In genomic region chr4:45422640-45423039, GRCm38 (mm10) we compare ENCODE assay signal across 27 mouse cellular contexts. TPM values are rescaled to one million over a fixed set of nuclear protein-coding genes. Genes with fewer than 3 reads are reported as not detected.
A peak's percentile ranks its signal among the peaks of the same experiment; 100 is the strongest.
DNase-seq lines count a peak whose midpoint lies in the region; ATAC-seq and TF ChIP-seq lines count a peak whose summit lies in the region.
"Had no signal": no experiment of that assay in that cellular context is flagged by ENCODE, and none has a peak within 500 bp of the region (broad histone marks: within the 10 kb centered on the region; RNA-seq: fewer than 3 reads in every experiment).

No protein-coding gene starts in this region.

- TF ChIP-seq CTCF in heart, postnatal 0 days (IDR thresholded peaks at IDR 0.05; ENCODE audit: low read depth): no peak
- TF ChIP-seq CTCF in stomach, postnatal 0 days (IDR thresholded peaks at IDR 0.05; ENCODE audit: low read depth): no peak

- no peak overlapping the region for H3K4me3 ChIP-seq in heart, embryonic 12.5 days
- H3K4me3 ChIP-seq in heart, postnatal 0 days (ENCODE audit: low read depth, low read length): no peak overlapping the region
- no peak overlapping the region for H3K4me3 ChIP-seq in kidney, embryonic 15.5 days (replicated peaks)
- no peak overlapping the region for H3K4me3 ChIP-seq in stomach, postnatal 0 days (ENCODE audit: low read depth, low read length)
- H3K4me3 ChIP-seq: forebrain, embryonic 15.5 days; gastrocnemius, adult 2 months; hindbrain, embryonic 15.5 days; liver, embryonic 13.5 days; megakaryocyte, embryonic 14.5 days; midbrain, embryonic 12.5 days; neural tube, embryonic 13.5 days had no signal

- intact Hi-C loops in heart, postnatal 14 days (cut with DNase I): loop anchor here (5.0 kb wide), 1 partner anchor 45 kb away; no protein-coding TSS in a partner anchor

- no peak overlapping the region for H3K4me2 ChIP-seq in heart, embryonic 12.5 days
- H3K4me2 ChIP-seq in heart, postnatal 0 days (ENCODE audit: low read depth, low read length): no peak overlapping the region
- H3K4me2 ChIP-seq in kidney, embryonic 15.5 days: no peak overlapping the region
- no peak overlapping the region for H3K4me2 ChIP-seq in stomach, postnatal 0 days (replicated peaks; ENCODE audit: low read depth)
- H3K4me2 ChIP-seq: forebrain, embryonic 15.5 days; hindbrain, embryonic 15.5 days; liver, embryonic 13.5 days; midbrain, embryonic 12.5 days; neural tube, embryonic 13.5 days had no signal

- H3K36me3 ChIP-seq in heart, embryonic 12.5 days: peaks cover 8% of the 10 kb centered on the region; the same call in 1 of the 2 replicates
- peaks cover 6% of the 10 kb centered on the region; the same call in 1 of the 2 replicates for H3K36me3 ChIP-seq in heart, postnatal 0 days (replicated peaks; ENCODE audit: control insufficient read depth, insufficient read depth, low read length)
- no peaks in the 10 kb centered on the region for H3K36me3 ChIP-seq in kidney, embryonic 15.5 days
- H3K36me3 ChIP-seq in stomach, postnatal 0 days (ENCODE audit: control insufficient read depth, insufficient read depth, low read length): no peaks in the 10 kb centered on the region; the same call in 1 of the 2 replicates
- H3K36me3 ChIP-seq: forebrain, embryonic 15.5 days; hindbrain, embryonic 15.5 days; midbrain, embryonic 12.5 days; neural tube, embryonic 13.5 days had no signal

- no peak for ATAC-seq in heart, embryonic 12.5 days (ENCODE audit: insufficient number of reproducible peaks, low FRiP score)
- ATAC-seq in heart, postnatal 0 days (ENCODE audit: insufficient read depth, low read depth): peak; percentile 72
- no peak for ATAC-seq in kidney, embryonic 15.5 days (replicated peaks; ENCODE audit: low FRiP score)
- no peak for ATAC-seq in stomach, postnatal 0 days (ENCODE audit: low FRiP score, low TSS enrichment)
- ATAC-seq: forebrain, embryonic 15.5 days; inflammation-experienced regulatory T-cells, adult 6 months; Patski had no signal

- H3K27me3 ChIP-seq in heart, embryonic 12.5 days (replicated peaks): no peaks in the 10 kb centered on the region
- H3K27me3 ChIP-seq in heart, postnatal 0 days (ENCODE audit: control insufficient read depth, insufficient read depth, low read length): no peaks in the 10 kb centered on the region
- no peaks in the 10 kb centered on the region for H3K27me3 ChIP-seq in kidney, embryonic 15.5 days
- H3K27me3 ChIP-seq in stomach, postnatal 0 days (ENCODE audit: control insufficient read depth, insufficient read depth, low read length): no peaks in the 10 kb centered on the region
- H3K27me3 ChIP-seq: forebrain, embryonic 15.5 days; hindbrain, embryonic 15.5 days; liver, embryonic 13.5 days; neural tube, embryonic 13.5 days; Patski had no signal

- 0 out of 2 replicates have a peak overlapping the region, but pooled peaks have one; percentile 1 for H3K9ac ChIP-seq in heart, embryonic 12.5 days
- no peak overlapping the region; the same call in 1 of the 2 replicates for H3K9ac ChIP-seq in heart, postnatal 0 days (replicated peaks; ENCODE audit: low read depth, low read length)
- no peak overlapping the region for H3K9ac ChIP-seq in kidney, embryonic 15.5 days
- H3K9ac ChIP-seq in stomach, postnatal 0 days (ENCODE audit: low read length): no peak overlapping the region
- H3K9ac ChIP-seq: forebrain, embryonic 15.5 days; hindbrain, embryonic 15.5 days; liver, embryonic 13.5 days; midbrain, embryonic 12.5 days; neural tube, embryonic 13.5 days had no signal

- H3K4me1 ChIP-seq in heart, embryonic 12.5 days (replicated peaks): peaks cover 32% of the 10 kb centered on the region
- H3K4me1 ChIP-seq in heart, postnatal 0 days (ENCODE audit: control insufficient read depth, insufficient read depth): peaks cover 25% of the 10 kb centered on the region
- peaks cover 43% of the 10 kb centered on the region for H3K4me1 ChIP-seq in kidney, embryonic 15.5 days
- H3K4me1 ChIP-seq in stomach, postnatal 0 days (replicated peaks; ENCODE audit: control insufficient read depth, insufficient read depth): 0 out of 2 replicates have a peak, but pooled peaks cover 5% of the 10 kb centered on the region

- peak overlapping the region; percentile 36; the same call in 1 of the 2 replicates for H3K27ac ChIP-seq in heart, embryonic 12.5 days (ENCODE audit: poor library complexity, severe bottlenecking)
- peak overlapping the region; percentile 78 for H3K27ac ChIP-seq in heart, postnatal 0 days (ENCODE audit: low read depth)
- H3K27ac ChIP-seq in kidney, embryonic 15.5 days: 0 out of 2 replicates have a peak overlapping the region, but pooled peaks have one; percentile 73
- no peak overlapping the region for H3K27ac ChIP-seq in stomach, postnatal 0 days (replicated peaks)
- H3K27ac ChIP-seq: gastrocnemius, adult 2 months; hindbrain, embryonic 15.5 days; liver, embryonic 13.5 days; midbrain, embryonic 12.5 days; neural tube, embryonic 13.5 days had no signal

- 52% methylated on average over 10 of the region's 10 CpGs for WGBS in heart, embryonic 12.5 days
- WGBS in heart, postnatal 0 days: 47% methylated on average over 10 of the region's 10 CpGs
- WGBS in kidney, embryonic 15.5 days: 85% methylated on average over 10 of the region's 10 CpGs
- WGBS in stomach, postnatal 0 days: 75% methylated on average over 10 of the region's 10 CpGs

- TF ChIP-seq EP300 in heart, postnatal 0 days (IDR thresholded peaks at IDR 0.05; ENCODE audit: low read depth): 0 out of 2 replicates have a peak, but pooled peaks have one; percentile 27
- TF ChIP-seq EP300 in stomach, postnatal 0 days (optimal IDR thresholded peaks at IDR 0.05): no peak

- H3K9me3 ChIP-seq in heart, embryonic 12.5 days (replicated peaks): no peaks in the 10 kb centered on the region
- H3K9me3 ChIP-seq in heart, postnatal 0 days (replicated peaks; ENCODE audit: control insufficient read depth, low read length): no peaks in the 10 kb centered on the region
- no peaks in the 10 kb centered on the region for H3K9me3 ChIP-seq in kidney, embryonic 15.5 days (replicated peaks)
- no peaks in the 10 kb centered on the region for H3K9me3 ChIP-seq in stomach, postnatal 0 days (ENCODE audit: control insufficient read depth, low read length)
- H3K9me3 ChIP-seq: forebrain, embryonic 15.5 days; hindbrain, embryonic 15.5 days; liver, embryonic 13.5 days; megakaryocyte, embryonic 14.5 days; midbrain, embryonic 12.5 days; neural tube, embryonic 13.5 days had no signal

- no peak for DNase-seq in heart, adult 11 months
- DNase-seq in heart, postnatal 0 days (ENCODE audit: low spot score): peak; percentile 62
- DNase-seq in heart, postnatal 14 days: no peak
- DNase-seq in kidney, adult 9 months: no peak
- DNase-seq in stomach, postnatal 0 days (ENCODE audit: low spot score): peak; percentile 39
- DNase-seq in spleen, postnatal 10 days (ENCODE audit: low spot score in 2 of 2): no peak
- DNase-seq: adrenal gland, postnatal 10 days; cerebellum, adult 11 months; cerebellum, adult 9-10 months; cerebellum, postnatal 36 days; gastrocnemius, adult 2 months; gastrocnemius, postnatal 36 days; layer of hippocampus, postnatal 36 days; left cerebral cortex, postnatal 4 days; liver, embryonic 13.5 days; lung, postnatal 4 days; right cerebral cortex, postnatal 4 days; thymus, postnatal 25 days had no signal

RNA-seq across cellular contexts. Expression of gene Slc25a51, which starts 14.1 kb away (rescaled TPM):
- polyA plus RNA-seq in heart, embryonic 12.5 days (2016; fragmentation: Nextera tagmentation; extraction: Ambion mirVana): 73.4 and 75.6 TPM in 2 replicates
- 136 and 190 TPM in 2 replicates for total RNA-seq in heart, postnatal 0 days (2014; rRNA removed; ENCODE audit: low replicate concordance)
- polyA plus RNA-seq in heart, postnatal 0 days (2015; fragmentation: Nextera tagmentation; extraction: Ambion mirVana): 60.9 and 70.1 TPM in 2 replicates
- 100 to 1,000 TPM; 130 to 147 TPM for total RNA-seq in heart, postnatal 14 days (2021)
- 79.0 and 81.0 TPM in 2 replicates for polyA plus RNA-seq in kidney, embryonic 15.5 days (2015; fragmentation: Nextera tagmentation; extraction: Ambion mirVana)
- polyA plus RNA-seq in stomach, postnatal 0 days (2015; fragmentation: Nextera tagmentation; extraction: Ambion mirVana): 39.9 and 40.5 TPM in 2 replicates

Comparison
In these comparisons a context has a peak if more than half of its experiments do, and no peak if none do; other contexts are left out.
1. DNase-seq: peak in heart, postnatal 0 days (single experiment) and stomach, postnatal 0 days (single experiment); none in heart, adult 11 months (single experiment), heart, postnatal 14 days (0 of 2), kidney, adult 9 months (single experiment) and spleen, postnatal 10 days (0 of 2).